Mouse (Mus musculus) left cerebral cortex, postnatal 4 days (tissue): ENCODE data around the gene Adm2. TPM values are rescaled to one million over a fixed set of nuclear protein-coding genes. Genes with fewer than 3 reads are reported as not detected.
A peak's percentile ranks its signal among the peaks of the same experiment; 100 is the strongest.

Source experiments
- DNase-seq: peaks from one replicate; pipeline ENCODE4 v3.0.0-alpha.2; 2022
- intact Hi-C: fragments of 180-260 bp; cut with DNase I; formaldehyde crosslinking; loops from one replicate; pipeline ENCODE4 v1.15.1; 2025
- microRNA-seq: library from miRNA; unstranded; fragments of <30 nt; microRNA quantifications from one replicate; pipeline ENCODE4 v1.2.0, GENCODE M21; 2022
- total RNA-seq, 2 experiments: library from RNA; stranded (reverse); gene quantifications; 2 replicates each; pipeline ENCODE4 v1.2.3; 2021

Gene Adm2
- total RNA-seq, 2 experiments from 2014 or later, result not detected

GRCm38 (mm10) chr15:89355241-89356187 is 33.0 kb downstream of the Adm2 start, which contains the start of the genes Lmf2 and Ncaph2:
TSS of gene Lmf2 (minus strand) at chr15:89355659.
TSS of gene Ncaph2 (plus strand) at chr15:89355719.
- peak; percentile 96 for DNase-seq
- intact Hi-C loops, result no loop called here

GRCm38 (mm10) chr15:89356372-89356771 is 33.9 kb downstream of the Adm2 start:
- DNase-seq, result peak; percentile 90
- intact Hi-C loops, result no loop called here

DNA sequence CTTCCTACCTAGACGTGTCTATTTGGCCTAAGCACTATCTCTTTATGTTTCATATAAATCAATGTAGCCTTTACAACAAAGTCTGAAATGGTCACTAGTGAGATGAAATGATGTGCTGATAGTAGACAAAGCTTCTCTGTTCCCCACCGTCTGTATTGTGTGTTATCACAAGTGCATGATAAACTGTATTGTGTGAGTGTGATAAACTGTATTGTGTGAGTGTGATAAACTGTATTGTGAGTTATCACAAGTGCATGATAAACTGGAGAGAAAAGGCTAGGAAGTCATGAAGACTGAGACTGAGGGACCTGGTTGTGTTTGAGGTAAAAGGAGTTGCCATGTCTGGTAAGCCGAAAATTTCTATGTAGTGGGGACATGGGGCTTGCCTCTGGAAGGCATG is 36.3 kb downstream of the Adm2 start:
- intact Hi-C loops, result no loop called here
- no peak for DNase-seq

DNA sequence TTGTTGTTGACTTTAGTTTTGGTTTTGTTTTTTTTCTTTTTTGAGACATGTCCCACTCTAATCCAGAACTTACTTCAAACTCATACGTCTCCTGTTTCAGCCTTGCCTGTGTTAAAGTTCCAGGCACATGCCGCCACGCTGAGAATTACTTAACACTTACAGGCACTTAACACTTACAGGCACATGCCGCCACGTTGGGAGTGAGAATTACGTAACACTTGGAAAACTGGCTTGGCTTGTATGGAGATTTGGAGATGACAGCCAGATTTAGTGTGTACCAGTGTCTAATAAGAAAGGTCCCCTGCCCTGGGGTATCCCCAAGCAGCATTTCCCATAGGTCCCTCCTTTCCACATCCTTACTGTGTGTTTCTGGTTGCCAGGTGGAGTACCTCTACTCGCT is 40.5 kb downstream of the Adm2 start:
- DNase-seq, result no peak
- intact Hi-C loops, result no loop called here

GRCm38 (mm10) chr15:89365141-89365551 is 42.6 kb downstream of the Adm2 start:
- intact Hi-C loops, result no loop called here
- DNase-seq, result no peak

DNA sequence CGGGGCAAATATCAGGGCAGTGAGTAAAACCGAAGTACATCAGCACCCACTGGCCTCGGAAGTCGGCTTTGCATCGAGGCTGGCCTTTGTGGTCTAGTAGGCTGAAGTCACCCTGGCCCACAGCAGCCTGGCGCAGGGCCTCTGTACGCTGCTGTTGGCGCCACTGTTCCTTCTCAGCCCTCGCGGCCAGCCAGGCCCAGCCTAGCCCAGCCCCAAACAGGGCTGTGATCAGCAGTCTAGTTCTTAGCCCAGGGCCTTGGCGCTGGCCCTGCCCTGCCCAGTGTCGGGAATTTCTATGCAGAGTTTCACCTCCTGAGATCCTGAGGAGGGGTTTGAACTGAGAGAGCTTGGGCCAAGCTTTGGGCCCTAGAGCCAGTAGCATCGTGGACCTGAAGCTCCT is 49.5 kb downstream of the Adm2 start:
- DNase-seq, result no peak
- intact Hi-C loops, result no loop called here

DNA sequence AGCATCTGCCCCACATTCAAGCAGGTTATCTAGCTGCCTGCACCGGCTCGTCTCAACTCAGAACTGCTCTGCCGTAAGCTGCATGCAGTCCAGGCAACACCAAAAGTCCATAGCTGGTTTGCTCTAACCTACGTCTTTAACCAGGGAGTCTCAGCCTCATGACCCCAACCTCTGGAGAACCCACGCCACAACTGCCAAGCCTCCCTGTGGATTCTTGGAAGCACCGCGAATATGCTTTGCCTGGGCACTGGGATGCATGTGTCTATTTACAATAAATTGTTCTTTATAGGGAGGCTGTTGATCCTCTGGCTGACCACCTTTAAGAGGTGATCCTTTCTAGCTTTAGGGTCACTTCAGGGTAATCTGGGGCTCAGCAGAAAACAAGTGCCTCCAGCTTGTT is 50.0 kb downstream of the Adm2 start:
- DNase-seq, result no peak
- intact Hi-C loops, result no loop called here

- DNase-seq, result peak; percentile 81
- intact Hi-C loops, result no loop called here
These were observed 50.7 kb downstream of the Adm2 start for GRCm38 (mm10) chr15:89373027-89373761.

DNA sequence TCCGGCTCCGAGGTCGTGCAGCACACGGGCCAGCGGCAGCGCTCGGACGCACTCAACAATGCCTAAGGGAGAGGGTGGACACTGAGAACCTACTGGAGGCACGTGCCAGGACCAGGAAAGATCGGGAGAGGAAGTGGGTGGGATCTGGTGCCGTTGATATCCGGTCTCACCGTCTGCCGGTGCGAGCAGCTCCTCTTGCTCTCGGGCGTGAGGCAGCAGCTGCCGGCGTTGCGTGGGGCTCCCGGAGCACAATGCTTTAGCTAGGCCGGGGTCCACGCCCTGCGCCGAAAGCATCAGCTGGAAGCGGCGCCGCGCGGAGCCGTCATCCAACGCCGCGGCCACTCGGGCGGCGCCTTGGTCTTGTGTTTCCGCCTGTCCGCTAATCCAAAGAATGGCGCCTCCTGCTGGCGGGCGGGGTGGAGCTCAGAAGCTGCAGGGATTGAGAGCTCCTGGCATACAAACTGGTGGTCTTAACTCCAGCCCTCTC is 51.3 kb downstream of the Adm2 start, which contains the start of gene Sco2:
TSS of gene Sco2 (minus strand) at position 85 of the 487 bp plus-strand sequence.
- intact Hi-C loops, result no loop called here
- DNase-seq, result peak; percentile 98

Small RNAs within 50 kb of the gene (microRNA-seq; reads per million reads assigned to microRNA genes)
- 1.2 reads per million for gene Mir6959

Other genes with a start within 250 kb of the Adm2 start
- gene Trabd, start 247.6 kb upstream of the Adm2 start, total RNA-seq, result 10 to 100 TPM; 27.7 to 28.2 TPM
- 10 to 100 TPM; 24.6 to 25.7 TPM for gene Selenoo, start 233.6 kb upstream of the Adm2 start, total RNA-seq
- 10 to 100 TPM; 36.9 to 42.1 TPM for gene Tubgcp6, start 199.6 kb upstream of the Adm2 start, total RNA-seq
- gene Hdac10, start 194.0 kb upstream of the Adm2 start, total RNA-seq, result 10 to 100 TPM; 40.0 to 42.8 TPM
- 1 to 10 TPM; 4.1 to 5.0 TPM for gene Mapk12, start 182.0 kb upstream of the Adm2 start, total RNA-seq
- gene Mapk11, start 173.1 kb upstream of the Adm2 start, total RNA-seq, result 10 to 100 TPM; 34.4 to 36.6 TPM
- gene Plxnb2, start 141.9 kb upstream of the Adm2 start, total RNA-seq, result 100 to 1,000 TPM; 100 TPM
- gene Dennd6b, start 126.2 kb upstream of the Adm2 start, total RNA-seq, result 10 to 100 TPM; 46.6 to 49.4 TPM
- gene Ppp6r2, start 111.2 kb upstream of the Adm2 start, total RNA-seq, result 100 to 1,000 TPM; 163 to 165 TPM
- 100 to 1,000 TPM; 192 to 235 TPM for gene Sbf1, start 7.4 kb upstream of the Adm2 start, total RNA-seq
- gene Miox, start 11.7 kb downstream of the Adm2 start, total RNA-seq, result not detected
- 10 to 100 TPM; 22.9 to 36.2 TPM for gene Lmf2, start 32.9 kb downstream of the Adm2 start, total RNA-seq
- gene Ncaph2, start 33.0 kb downstream of the Adm2 start, total RNA-seq, result 10 to 100 TPM; 86.6 to 93.2 TPM
- 10 to 100 TPM; 25.0 to 28.7 TPM for gene Sco2, start 51.1 kb downstream of the Adm2 start, total RNA-seq
- under 1 TPM; 0.62 to 0.81 TPM for gene Tymp, start 54.3 kb downstream of the Adm2 start, total RNA-seq
- gene Odf3b, start 56.6 kb downstream of the Adm2 start, total RNA-seq, result 1 to 10 TPM; 1.8 to 1.9 TPM
- not detected for gene Klhdc7b, start 62.2 kb downstream of the Adm2 start, total RNA-seq
- gene Syce3, start 87.8 kb downstream of the Adm2 start, total RNA-seq, result not detected
- 1 to 10 TPM; 4.0 to 7.6 TPM for gene Cpt1b, start 103.1 kb downstream of the Adm2 start, total RNA-seq
- 1 to 10 TPM; 1.8 to 3.2 TPM for gene C730034F03Rik, start 106.9 kb downstream of the Adm2 start, total RNA-seq
- gene Gm44502, start 107.0 kb downstream of the Adm2 start, total RNA-seq, result 1 to 10 TPM in 1 of 2 experiments, under 1 TPM in 1; 0.40 to 1.3 TPM
- gene Chkb, start 107.2 kb downstream of the Adm2 start, total RNA-seq, result 10 to 100 TPM; 75.8 TPM
- 100 to 1,000 TPM; 155 to 170 TPM for gene Mapk8ip2, start 131.2 kb downstream of the Adm2 start, total RNA-seq
- 10 to 100 TPM; 31.5 to 32.8 TPM for gene Arsa, start 154.7 kb downstream of the Adm2 start, total RNA-seq
- gene Shank3, start 176.9 kb downstream of the Adm2 start, total RNA-seq, result 100 to 1,000 TPM; 136 to 141 TPM
- 1 to 10 TPM; 5.8 to 5.9 TPM for gene Acr, start 245.6 kb downstream of the Adm2 start, total RNA-seq